Mouse (Mus musculus): ENCODE results near the gene Dnm3.

DNA sequence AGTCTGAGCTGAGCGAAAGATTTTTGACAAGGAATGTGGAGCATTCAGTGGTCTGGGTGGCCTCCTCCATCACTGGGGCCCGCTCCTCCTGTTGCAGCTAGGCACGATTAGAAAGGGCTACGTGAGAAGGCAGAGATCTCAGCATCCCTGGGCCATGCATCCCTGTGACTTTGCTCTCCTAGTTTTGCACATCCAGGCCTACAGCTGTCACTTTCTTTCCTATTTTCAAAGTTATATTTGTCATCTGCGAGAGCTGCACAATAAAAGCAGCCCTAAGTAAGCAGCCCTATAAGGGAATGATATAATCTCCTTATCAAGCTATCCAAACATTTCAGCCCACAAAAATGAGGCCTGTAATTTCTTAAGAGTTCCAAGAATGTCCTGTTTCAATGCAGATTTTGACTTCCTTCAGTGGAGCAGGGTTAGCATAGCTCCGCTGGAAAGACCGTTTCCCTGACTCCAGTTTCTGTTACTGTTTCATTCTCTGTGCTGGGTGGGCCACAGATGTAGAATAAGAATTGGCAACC, 252.2 kb downstream of the Dnm3 start:
- TF ChIP-seq USF1 (IDR thresholded peaks at IDR 0.05; ENCODE audit: low read depth) (no peak), MAX (IDR thresholded peaks at IDR 0.05) (no peak)

All from C2C12 (cell line).